Mouse (Mus musculus): ENCODE data around the gene Cnot2.

Gene Cnot2

DNA sequence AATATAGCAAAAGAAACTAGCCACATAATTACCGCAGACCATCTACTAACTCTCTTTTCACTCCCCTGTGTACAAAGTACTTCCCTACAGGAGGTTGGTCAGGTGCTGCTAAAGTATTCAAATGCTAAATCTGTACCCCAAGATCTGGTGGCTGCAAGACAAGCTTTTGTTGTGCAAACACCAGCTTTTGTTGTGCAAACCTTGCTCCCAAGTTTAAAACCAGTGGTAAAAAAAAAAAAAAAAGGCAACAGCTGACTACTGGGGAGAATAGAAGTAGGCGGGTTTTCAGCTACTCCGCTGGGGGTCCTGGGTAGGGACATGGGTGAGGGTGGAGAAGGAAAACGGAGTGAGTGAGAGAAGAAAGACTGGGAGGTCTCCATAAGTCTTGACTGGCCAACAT lies 19.1 kb downstream of the Cnot2 start:
- no peak for DNase-seq

DNA sequence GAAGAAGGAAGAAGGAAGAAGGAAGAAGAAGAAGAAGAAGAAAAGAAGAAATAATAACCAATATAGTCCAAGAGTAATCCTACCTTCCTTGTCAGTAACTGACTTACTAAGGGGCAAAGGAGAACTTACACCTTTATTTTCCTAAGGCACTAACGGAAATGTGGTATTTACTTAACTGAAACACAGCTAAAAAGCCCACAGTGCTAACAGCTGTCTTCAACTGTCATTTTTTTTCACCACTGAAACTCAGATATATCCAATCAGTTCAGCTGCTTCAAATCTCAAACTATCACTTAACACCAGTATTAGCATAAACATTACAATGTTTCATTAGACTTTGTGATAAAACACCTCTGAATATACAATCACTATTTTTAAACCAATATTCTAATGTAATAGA lies 22.1 kb downstream of the Cnot2 start:
- DNase-seq = no peak

- DNase-seq = no peak
These were observed 24.1 kb downstream of the Cnot2 start for GRCm38 (mm10) chr10:116557166-116557565.

- DNase-seq = no peak
These were observed 26.9 kb downstream of the Cnot2 start for GRCm38 (mm10) chr10:116554434-116554833.

DNA sequence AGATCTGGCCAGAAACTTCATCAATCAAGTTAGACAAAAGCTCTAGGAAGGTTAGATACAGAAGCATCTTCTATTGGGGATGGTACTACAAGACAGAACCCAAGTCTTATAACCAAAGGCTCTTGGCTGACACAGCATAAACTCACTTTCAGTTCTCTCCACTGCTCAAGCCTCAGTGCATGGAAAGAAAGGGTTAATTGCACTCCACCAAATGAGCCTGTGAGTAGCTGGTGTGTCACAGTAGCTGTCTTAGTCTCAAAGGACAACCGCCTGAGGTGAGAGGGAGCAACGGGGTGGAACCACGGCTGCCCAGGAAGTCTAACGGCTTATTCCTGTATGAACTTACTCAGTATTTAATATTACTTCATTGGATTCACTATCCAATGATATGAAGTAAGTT lies 33.4 kb downstream of the Cnot2 start:
- no peak for DNase-seq

GRCm38 (mm10) chr10:116546177-116546576 lies 35.1 kb downstream of the Cnot2 start:
- no peak for DNase-seq

DNA sequence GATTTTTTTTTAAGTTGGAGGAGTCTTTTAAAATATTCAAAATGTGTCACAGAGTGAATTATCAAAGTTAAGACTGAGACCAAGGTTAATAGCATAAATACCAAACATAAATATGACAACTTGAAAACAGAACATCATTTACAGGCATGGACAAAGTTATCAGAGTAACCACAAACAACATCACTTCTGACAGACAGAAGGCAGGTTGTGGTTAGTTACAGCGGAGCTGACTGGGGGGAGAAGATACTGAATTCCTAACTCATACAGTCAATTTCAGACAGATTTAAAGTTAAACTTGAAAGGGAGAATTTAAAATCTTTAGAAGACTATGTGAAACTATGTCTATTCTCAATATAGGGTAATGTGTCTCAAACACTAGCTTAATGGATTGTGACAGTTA lies 38.2 kb downstream of the Cnot2 start:
- no peak for DNase-seq

DNA sequence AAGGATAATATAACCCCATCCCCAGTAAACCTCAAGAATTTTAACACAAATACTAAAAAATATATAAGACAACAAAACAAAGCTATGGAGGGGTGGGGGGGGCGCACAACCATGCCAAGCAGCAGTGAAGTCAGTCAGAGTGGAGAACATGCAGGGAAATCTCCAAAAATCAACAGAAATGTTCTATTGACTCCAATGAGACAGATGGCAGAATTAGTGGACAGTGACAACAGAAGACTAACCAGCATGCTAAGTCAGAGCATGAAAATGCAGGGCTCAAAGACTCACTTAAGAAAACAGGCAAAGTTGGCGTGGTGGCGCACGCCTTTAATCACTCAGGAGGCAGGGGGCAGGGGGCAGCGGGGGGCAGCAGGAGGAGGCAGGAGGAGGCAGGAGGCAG lies 40.6 kb downstream of the Cnot2 start:
- DNase-seq = no peak

GRCm38 (mm10) chr10:116537495-116537894 lies 43.8 kb downstream of the Cnot2 start:
- no peak for DNase-seq

DNA sequence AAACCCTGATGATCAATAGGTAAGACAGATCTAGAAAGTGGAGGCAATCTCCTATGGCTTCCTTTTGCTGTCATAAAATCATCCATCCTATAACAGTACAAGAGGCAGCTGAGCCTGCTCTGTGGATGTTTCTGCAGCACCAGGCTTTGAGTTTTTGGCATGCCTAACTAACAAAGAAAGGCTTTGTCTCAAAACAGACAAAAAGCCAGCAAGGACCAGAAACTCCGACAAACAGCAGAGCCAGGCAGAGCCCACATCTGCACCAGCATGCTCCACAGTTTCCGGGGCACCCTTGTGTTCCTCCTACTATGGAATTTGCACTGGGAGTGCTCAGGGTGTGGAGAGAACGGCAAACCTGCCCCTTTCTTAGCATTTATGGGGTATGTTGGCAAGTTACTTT lies 47.0 kb downstream of the Cnot2 start:
- DNase-seq = no peak

GRCm38 (mm10) chr10:116532561-116532960 lies 48.8 kb downstream of the Cnot2 start:
- DNase-seq = no peak

DNA sequence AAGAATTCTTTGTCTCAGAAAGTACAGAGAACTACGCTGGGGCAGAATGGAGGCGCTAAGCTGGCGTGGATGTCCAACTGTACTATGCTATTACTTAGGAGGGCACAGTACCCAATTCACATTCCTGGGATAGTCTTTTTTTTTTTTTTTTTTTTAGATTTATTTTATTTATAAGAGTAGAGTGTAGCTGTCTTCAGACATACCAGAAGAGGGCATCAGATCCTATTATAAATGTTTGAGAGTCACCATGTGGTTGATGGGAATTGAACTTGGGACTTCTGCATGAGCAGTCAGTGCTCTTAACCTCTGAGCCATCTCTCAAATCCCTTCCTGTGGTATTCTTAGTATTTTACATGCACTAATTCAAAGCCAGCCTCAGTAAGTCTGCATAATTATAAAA lies 50.2 kb downstream of the Cnot2 start:
- DNase-seq = no peak

- no peak for DNase-seq
These were observed 61.7 kb downstream of the Cnot2 start for GRCm38 (mm10) chr10:116519588-116519987.

GRCm38 (mm10) chr10:116515590-116515989 lies 65.7 kb downstream of the Cnot2 start:
- DNase-seq = no peak

- DNase-seq = no peak
These were observed 66.2 kb downstream of the Cnot2 start for GRCm38 (mm10) chr10:116515158-116515557.

GRCm38 (mm10) chr10:116513254-116513635 lies 68.1 kb downstream of the Cnot2 start:
- no peak for DNase-seq

- no peak for DNase-seq
These were observed 68.6 kb downstream of the Cnot2 start for GRCm38 (mm10) chr10:116512521-116513253.

DNA sequence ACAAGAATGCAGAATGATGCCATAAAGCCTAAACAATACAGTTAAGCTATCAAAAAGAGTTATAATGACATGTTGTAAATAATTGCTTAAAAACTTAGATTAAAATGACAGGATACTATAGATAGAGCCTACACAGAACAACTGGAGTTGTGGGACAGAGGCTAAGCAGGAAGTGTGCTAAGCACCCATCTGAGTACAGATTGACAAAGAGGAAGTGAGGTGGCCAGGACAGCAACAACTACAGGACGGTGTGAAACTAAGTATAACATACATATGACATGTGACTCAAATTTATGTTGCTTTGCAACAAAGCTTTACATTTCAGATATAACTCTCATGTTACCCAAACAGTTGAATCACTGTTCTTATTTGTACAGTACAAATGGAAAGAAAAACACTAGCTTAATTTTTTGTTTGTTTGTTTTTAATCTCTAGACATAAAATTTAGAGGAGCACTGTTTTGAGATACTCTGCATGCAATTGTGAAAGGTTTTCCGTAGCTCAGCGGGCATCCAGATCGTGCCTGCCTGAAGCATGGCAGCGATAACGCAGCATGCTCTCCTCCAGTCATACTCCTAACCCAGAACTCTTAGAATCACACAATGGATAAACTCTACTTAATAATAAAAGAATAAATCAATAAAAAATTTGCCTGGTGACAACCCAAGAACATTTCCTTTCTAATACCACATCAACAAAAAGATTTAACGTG lies 75.9 kb downstream of the Cnot2 start:
- no peak for DNase-seq

GRCm38 (mm10) chr10:116492768-116493167 lies 88.5 kb downstream of the Cnot2 start:
- DNase-seq = no peak

DNA sequence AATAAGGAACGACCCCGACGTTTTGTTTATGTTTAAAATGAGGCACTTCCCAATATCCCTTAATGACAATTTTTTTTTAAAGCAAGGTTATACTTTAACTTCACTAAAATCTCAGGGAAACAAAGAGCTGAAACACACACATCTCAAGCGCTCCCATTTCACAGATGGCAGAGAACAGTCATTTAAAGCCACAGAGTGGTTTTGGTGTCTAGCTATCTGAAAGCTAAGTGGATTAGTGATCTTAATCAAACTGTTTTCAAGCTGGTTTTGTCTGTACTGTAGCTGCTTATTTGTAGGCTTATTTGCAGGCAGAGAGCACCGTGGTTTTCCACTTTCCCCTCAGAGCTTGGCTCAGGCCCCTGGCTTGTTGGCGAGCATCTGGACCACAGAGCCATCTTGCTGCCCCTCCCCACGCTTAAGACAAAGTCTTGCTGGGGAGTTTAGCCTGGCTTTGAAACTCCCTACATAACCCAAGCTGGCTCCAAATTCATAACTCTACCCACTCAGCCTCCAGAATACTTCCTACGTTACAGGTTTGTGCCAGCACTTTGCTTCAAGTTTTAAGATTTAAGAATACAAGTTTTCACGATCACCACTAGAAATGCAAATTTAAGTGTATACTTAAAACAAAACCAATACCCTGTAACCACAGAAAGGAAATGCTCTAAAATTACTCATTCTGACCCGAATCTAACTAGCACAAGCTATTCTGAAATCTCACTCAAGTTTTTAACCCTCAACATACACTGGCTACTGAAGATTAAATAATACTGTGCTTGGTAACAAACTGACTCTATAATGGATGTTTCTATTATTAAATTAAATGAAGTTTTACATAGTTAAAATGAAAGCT lies 94.2 kb downstream of the Cnot2 start:
- DNase-seq = no peak

DNA sequence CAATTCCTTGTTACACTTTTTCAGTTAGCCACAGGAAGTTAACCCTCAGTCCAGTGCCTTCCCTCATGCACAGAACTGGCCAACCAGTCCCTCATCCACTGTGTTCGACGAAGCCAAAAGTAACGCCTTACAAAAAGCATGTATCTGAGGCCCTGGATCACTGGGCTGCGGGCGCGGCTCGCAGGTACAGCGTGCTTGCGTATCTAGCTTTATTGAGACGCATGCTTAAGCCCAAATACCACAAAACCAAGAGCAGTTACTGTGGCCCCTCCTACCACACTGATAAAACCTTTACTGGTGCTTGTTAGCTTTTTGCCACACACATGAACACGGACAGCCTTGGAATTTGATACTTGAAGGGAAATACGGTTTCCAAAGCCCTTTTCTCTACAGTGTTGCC lies 99.4 kb downstream of the Cnot2 start:
- DNase-seq = no peak

DNA sequence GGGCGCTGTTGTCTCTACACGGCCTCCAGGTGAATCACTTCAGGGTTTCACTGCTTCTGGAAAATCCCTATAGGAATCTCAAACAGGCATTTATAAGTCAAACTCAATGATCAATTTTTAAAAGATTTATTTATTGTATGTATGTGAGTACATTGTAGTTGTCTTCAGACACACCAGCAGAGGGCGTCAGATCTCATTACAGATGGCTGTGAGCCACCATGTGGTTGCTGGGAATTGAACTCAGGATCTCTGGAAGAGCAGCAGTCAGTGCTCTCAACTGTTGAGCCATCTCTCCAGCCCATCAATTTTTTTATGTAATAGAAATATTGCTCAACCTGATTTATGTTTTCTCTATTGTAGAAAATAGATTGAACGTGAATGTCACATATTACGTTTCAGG lies 100.3 kb downstream of the Cnot2 start:
- DNase-seq = no peak

GRCm38 (mm10) chr10:116476559-116476958 lies 104.8 kb downstream of the Cnot2 start:
- DNase-seq = no peak

GRCm38 (mm10) chr10:116475725-116476124 lies 105.6 kb downstream of the Cnot2 start:
- DNase-seq = no peak
